Mouse (Mus musculus): ENCODE results near the gene Tcaim. TPM values are rescaled to one million over a fixed set of nuclear protein-coding genes. Genes with fewer than 3 reads are reported as not detected.

Tcaim gene
- 10 to 100 TPM; 15.2 to 19.0 TPM for total RNA-seq (2023)

DNA sequence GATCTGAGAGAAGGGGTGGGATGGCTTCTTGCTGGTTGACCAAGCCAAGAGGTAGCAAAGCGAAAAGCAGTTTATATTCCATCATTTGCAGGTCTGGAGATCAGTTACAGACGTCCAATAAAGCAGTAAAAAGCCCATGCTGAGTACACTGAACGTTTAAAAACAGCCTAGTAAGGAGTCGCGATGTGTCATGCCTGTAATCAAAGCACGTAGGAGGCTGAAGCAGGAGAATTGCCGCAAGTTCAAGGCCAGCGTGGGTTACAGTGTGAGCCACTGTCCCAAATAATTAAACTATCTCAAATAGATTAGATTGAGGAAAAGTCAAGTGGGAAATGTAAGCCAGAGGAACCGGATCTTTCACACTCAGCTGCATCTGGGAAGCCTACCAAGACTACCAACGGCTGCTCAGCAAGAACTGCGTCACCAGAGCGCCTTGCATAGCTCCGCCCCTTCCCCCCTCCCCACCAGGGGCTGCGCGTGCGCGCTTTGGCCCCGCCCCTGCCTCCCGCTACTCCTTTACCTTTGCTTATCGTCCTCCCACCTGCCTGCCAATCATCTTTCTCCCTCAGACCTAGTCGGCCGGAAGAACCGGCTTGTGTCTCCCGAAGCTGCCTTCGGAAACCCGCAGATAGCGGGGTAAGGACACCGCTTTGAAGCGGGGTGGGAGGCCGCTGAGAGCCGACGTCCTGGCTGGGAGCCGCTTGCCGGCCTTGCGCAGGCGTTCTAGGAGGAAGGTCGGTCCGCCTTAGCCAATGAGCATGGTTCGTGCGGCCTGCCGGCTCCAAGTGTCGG is at the start of gene Tcaim:
Tcaim (plus strand) TSS at position 487 of the 792 bp plus-strand sequence.

DNA sequence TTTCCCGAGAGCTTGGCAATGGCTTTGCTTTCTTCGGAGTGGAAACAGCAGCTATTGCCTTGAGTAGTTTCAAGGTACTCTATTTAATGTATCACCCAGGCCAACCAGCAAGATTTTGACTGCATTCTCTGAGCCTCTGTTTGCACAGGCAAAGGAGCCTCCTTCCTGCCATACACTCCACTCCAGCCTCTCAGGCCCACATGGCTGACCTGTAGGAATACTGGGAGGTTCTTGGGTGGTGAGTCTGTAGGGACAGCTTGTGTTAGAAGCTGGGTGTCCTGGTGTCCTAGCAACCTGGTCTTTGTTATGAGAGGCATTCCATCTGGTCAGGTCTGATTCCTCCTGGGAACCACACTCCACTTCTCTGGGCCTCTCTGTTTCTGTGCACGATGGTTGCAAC is 38.4 kb downstream of the Tcaim start, which contains the start of gene Gm35549:
Gm35549 (minus strand) TSS at position 276 of the 400 bp plus-strand sequence.

DNA sequence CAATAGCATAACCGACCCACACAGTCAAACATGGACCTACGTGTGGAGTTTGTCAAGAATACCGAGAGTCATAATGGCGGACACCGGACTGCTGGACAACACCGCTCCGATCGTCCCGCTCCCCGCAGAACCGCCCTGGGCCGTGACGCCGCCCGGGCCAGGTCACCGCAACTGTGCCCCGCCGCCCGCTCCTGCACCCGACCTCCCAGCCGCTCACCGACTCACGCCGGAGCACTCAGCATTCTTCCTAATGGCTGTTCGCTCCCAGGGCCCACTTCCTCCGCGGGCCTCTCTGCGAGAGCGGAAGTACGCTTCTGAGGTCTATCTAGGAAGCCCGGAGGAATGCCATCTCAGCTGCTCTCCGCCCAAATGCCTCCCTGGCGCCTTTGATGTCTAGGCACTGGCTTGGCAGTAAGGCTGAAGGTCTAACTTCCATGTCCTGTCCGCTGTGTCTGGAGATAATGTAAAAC is 60.4 kb downstream of the Tcaim start, which contains the start of gene Zfp445:
Zfp445 (minus strand) TSS at position 310 of the 470 bp plus-strand sequence.

DNA sequence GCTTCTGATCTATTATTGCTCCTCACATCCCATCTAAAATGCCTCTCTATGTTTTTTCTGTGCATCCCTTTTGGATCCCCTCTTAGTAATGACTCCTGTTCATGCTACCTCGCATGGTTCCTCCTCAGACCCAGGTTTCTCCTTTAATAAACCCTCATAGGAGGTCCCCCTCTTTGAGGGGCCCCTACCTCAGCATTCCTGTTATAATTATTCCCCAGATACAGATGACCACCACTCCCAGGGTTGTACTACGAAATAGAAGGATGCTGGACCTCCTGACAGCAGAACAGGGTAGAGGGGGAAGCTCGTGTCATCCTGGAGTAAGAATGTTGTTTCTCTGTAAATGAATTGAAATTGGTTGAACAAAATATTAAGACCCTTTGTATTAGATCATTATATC is 80.0 kb downstream of the Tcaim start, which contains the start of gene Zkscan7:
Zkscan7 (plus strand) TSS at position 301 of the 400 bp plus-strand sequence.

Other genes starting within 250 kb of the Tcaim start
- gene Topaz1, start 58.2 kb upstream of the Tcaim start, total RNA-seq (2023), result not detected
- not detected for gene Gm35549, start 38.5 kb downstream of the Tcaim start, total RNA-seq (2023)
- gene Zfp445, start 60.5 kb downstream of the Tcaim start, total RNA-seq (2023), result 100 to 1,000 TPM; 136 to 137 TPM
- gene Zkscan7, start 80.1 kb downstream of the Tcaim start, total RNA-seq (2023), result 1 to 10 TPM; 5.2 to 6.1 TPM
- gene Zfp105, start 117.5 kb downstream of the Tcaim start, total RNA-seq (2023), result not detected
- 10 to 100 TPM; 42.5 to 43.6 TPM for gene 1110059G10Rik, start 145.5 kb downstream of the Tcaim start, total RNA-seq (2023)
- 10 to 100 TPM in 1 of 2 experiments, 1 to 10 TPM in 1; 2.3 to 10.9 TPM for gene Kif15, start 145.5 kb downstream of the Tcaim start, total RNA-seq (2023)
- 10 to 100 TPM; 17.7 to 21.4 TPM for gene Tmem42, start 215.8 kb downstream of the Tcaim start, total RNA-seq (2023)
- 1 to 10 TPM in 1 of 2 experiments, under 1 TPM in 1; 0.96 to 4.1 TPM for gene Tgm4, start 229.2 kb downstream of the Tcaim start, total RNA-seq (2023)